Mouse (Mus musculus): ENCODE measurements at regions not wholly inside any gene's neighbourhood (a gene's known extent, or its start where the extent isn't known, plus 50 kb on each side); places are given as distances from the start of the nearest gene placed in this dataset.

DNA sequence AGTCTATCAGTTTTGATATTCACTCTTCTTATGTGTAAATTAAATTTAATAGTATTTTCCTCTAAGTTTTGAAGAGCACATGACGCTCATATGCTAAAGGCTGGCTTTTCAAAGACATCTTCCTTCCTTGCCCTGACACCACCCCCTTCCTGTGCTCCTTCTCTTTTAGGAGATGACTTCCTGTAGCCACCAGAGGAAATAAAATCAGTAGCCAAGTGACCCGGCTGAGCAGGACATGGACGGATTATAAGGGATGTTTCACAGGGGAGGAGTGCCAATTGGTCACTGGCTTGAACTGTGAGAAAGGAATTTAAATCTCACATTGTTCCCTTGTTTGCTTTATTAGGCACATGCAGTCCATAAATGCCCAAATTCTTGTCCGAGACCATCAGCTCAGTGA, 200.5 kb downstream of the Cd47 start:
- TF ChIP-seq CTCF (IDR thresholded peaks at IDR 0.05) (no peak), EP300 (IDR thresholded peaks at IDR 0.05) (no peak)
